Mouse (Mus musculus): ENCODE measurements around the gene Rcn3. TPM values are rescaled to one million over a fixed set of nuclear protein-coding genes. Genes with fewer than 3 reads are reported as not detected.

The Rcn3 gene
- polyA plus RNA-seq, 1 experiment from 2014 or later: 176 TPM

DNA sequence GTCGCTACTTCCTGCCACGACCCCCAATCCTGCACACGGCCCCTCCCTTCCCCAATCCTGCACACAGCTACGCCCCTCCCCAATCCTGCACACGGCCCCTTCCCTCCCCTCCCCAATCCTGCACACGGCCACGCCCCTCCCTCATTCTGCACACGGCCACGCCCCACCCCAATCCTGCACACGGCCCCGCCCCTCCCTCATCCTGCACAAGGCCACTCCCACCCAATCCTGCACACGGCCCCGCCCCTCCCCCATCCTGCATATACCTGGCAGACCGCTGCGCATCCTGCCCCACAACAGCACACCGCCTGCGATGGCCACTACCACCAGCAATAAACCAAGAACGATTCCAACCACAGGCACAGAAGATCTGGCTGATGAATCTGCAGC is 1.5 kb upstream of the Rcn3 start:
- Histone ChIP-seq H3K27me3 (ENCODE audit: control insufficient read depth, insufficient read depth, low read length) (no peaks in the 10 kb centered on the region), H3K4me2 (replicated peaks; ENCODE audit: low read depth) (no peak overlapping the region), H3K4me1 (replicated peaks; ENCODE audit: control insufficient read depth, insufficient read depth) (no peaks in the 10 kb centered on the region), H3K27ac (replicated peaks) (peak overlapping the region; percentile 45; the same call in 1 of the 2 replicates), H3K4me3 (ENCODE audit: low read depth, low read length) (no peak overlapping the region), H3K36me3 (ENCODE audit: control insufficient read depth, insufficient read depth, low read length) (peaks cover 2% of the 10 kb centered on the region; the same call in 1 of the 2 replicates), H3K9me3 (ENCODE audit: control insufficient read depth, low read length) (no peaks in the 10 kb centered on the region), H3K9ac (ENCODE audit: low read length) (no peak overlapping the region)
- ATAC-seq (ENCODE audit: low FRiP score, low TSS enrichment) (no peak), DNase-seq (ENCODE audit: low spot score) (no peak)
- WGBS: 39% methylated on average over 17 of the region's 18 CpGs
- no peak for TF ChIP-seq EP300 (optimal IDR thresholded peaks at IDR 0.05)
- TF ChIP-seq CTCF (IDR thresholded peaks at IDR 0.05; ENCODE audit: low read depth): no peak

DNA sequence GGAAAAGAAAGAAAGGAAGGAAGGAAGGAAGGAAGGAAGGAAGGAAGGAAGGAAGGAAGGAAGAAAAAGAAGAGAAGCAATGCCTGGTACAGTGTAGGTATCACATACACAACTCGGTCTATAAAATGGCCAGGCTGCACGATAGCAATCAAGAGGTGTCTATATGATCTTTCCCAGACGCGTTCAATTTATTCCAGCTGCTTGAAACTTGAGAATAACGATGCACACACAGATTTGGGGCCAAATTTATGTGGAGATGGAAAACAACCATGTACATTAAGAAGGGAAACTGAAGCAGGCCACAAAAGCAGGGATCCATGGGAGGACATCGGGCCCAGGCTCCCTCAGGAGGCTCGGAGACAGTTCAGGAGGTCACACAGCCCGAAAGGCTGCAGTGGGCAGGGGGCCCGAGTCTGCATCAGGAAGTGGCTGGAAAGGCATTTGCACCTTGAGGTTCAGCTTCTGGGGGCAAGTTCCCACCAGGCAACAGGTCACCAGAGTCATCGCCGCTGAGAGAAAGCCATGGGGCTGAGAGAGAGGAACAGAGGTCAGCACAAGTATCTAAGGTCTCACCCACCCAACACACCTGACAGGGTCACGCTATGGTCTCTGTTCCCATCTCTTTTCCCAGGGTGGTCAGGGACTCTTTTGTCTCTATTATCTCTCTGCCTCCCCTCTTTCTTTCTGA is 951 bp upstream of the Rcn3 start:
- H3K4me2 ChIP-seq (replicated peaks; ENCODE audit: low read depth): no peak overlapping the region
- TF ChIP-seq EP300 (optimal IDR thresholded peaks at IDR 0.05) (no peak), CTCF (IDR thresholded peaks at IDR 0.05; ENCODE audit: low read depth) (no peak)
- WGBS: 47% methylated on average over 12 of the region's 12 CpGs
- ATAC-seq (ENCODE audit: low FRiP score, low TSS enrichment): no peak
- no peak for DNase-seq (ENCODE audit: low spot score)
- H3K4me1 ChIP-seq (replicated peaks; ENCODE audit: control insufficient read depth, insufficient read depth): no peaks in the 10 kb centered on the region
- no peak overlapping the region for H3K4me3 ChIP-seq (ENCODE audit: low read depth, low read length)
- no peak overlapping the region for H3K9ac ChIP-seq (ENCODE audit: low read length)
- no peaks in the 10 kb centered on the region for H3K27me3 ChIP-seq (ENCODE audit: control insufficient read depth, insufficient read depth, low read length)
- H3K36me3 ChIP-seq (ENCODE audit: control insufficient read depth, insufficient read depth, low read length): peaks cover 6% of the 10 kb centered on the region; the same call in 1 of the 2 replicates
- H3K9me3 ChIP-seq (ENCODE audit: control insufficient read depth, low read length): no peaks in the 10 kb centered on the region
- H3K27ac ChIP-seq (replicated peaks): peak overlapping the region; percentile 45; the same call in 1 of the 2 replicates

DNA sequence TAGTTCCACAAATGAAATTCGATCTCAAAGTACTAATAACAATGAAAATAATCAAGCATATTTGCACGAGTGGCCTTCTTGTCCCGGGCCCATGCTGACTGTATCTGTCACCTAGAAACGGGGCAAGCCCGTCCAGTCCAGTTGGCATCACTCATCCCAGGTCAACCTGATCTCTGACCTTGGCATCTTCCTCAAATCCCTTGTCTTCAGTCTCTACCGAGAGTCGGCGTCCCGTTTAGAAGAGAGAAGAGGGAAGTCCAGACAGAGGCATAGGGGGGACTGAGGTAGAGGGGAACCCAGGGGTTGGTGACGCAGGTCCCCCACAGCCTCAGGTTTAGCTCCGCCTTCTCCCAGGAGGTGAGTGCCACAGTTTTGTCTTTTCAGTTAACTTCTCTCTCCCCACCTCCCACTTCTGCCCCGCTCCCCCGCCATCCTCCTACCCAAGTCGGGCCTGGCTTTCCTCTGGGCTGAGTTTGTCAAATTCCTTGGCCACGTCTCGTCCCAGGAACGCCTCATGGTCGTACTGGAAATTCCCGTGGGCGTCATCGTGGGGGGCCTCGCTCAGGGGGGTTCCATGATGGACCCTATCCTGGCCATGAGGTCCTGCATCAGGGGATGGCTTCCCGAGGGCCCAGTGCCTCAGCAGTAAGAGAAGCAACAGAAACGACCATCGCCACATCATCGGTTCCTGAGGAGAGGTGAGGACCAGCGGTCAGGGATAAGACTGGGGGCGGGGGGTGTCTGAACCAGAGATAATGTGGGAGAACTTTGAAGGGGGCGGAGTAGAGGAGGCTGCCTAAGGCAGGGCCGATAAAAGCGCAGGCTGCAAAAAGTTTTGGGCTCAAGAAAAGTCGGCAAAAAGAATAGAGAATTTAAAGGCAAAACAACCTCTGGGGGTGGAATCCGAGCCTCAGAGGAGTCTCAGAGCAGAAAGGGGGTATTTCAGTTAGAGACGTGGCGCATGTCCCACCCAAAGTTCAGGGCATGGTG is 725 bp downstream of the Rcn3 start:
- Histone ChIP-seq H3K9me3 (ENCODE audit: control insufficient read depth, low read length) (no peaks in the 10 kb centered on the region), H3K4me1 (replicated peaks; ENCODE audit: control insufficient read depth, insufficient read depth) (no peaks in the 10 kb centered on the region), H3K27me3 (ENCODE audit: control insufficient read depth, insufficient read depth, low read length) (no peaks in the 10 kb centered on the region), H3K9ac (ENCODE audit: low read length) (peak overlapping the region; percentile 66), H3K4me3 (ENCODE audit: low read depth, low read length) (peak overlapping the region; percentile 47), H3K4me2 (replicated peaks; ENCODE audit: low read depth) (peak overlapping the region; percentile 60), H3K36me3 (ENCODE audit: control insufficient read depth, insufficient read depth, low read length) (peaks cover 8% of the 10 kb centered on the region; the same call in 1 of the 2 replicates), H3K27ac (replicated peaks) (peak overlapping the region; percentile 88)
- peak; percentile 44 for DNase-seq (ENCODE audit: low spot score)
- ATAC-seq (ENCODE audit: low FRiP score, low TSS enrichment): peak; percentile 57; the same call in 1 of the 2 replicates
- TF ChIP-seq CTCF (IDR thresholded peaks at IDR 0.05; ENCODE audit: low read depth) (no peak), EP300 (optimal IDR thresholded peaks at IDR 0.05) (no peak)
- 9% methylated on average over 35 of the region's 35 CpGs for WGBS

GRCm38 (mm10) chr7:45090251-45090977 is 1.6 kb downstream of the Rcn3 start:
- 69% methylated on average over 13 of the region's 13 CpGs for WGBS
- peak overlapping the region; percentile 47 for H3K4me3 ChIP-seq (ENCODE audit: low read depth, low read length)
- H3K27ac ChIP-seq (replicated peaks): peak overlapping the region; percentile 88
- no peak for ATAC-seq (ENCODE audit: low FRiP score, low TSS enrichment)
- no peak for DNase-seq (ENCODE audit: low spot score)
- H3K9me3 ChIP-seq (ENCODE audit: control insufficient read depth, low read length): no peaks in the 10 kb centered on the region
- TF ChIP-seq EP300 (optimal IDR thresholded peaks at IDR 0.05): no peak
- no peak for TF ChIP-seq CTCF (IDR thresholded peaks at IDR 0.05; ENCODE audit: low read depth)
- peak overlapping the region; percentile 66 for H3K9ac ChIP-seq (ENCODE audit: low read length)
- peak overlapping the region; percentile 60 for H3K4me2 ChIP-seq (replicated peaks; ENCODE audit: low read depth)
- H3K36me3 ChIP-seq (ENCODE audit: control insufficient read depth, insufficient read depth, low read length): peaks cover 8% of the 10 kb centered on the region; the same call in 1 of the 2 replicates
- H3K4me1 ChIP-seq (replicated peaks; ENCODE audit: control insufficient read depth, insufficient read depth): no peaks in the 10 kb centered on the region
- no peaks in the 10 kb centered on the region for H3K27me3 ChIP-seq (ENCODE audit: control insufficient read depth, insufficient read depth, low read length)

GRCm38 (mm10) chr7:45088597-45088996 is 3.4 kb downstream of the Rcn3 start:
- Histone ChIP-seq H3K4me3 (ENCODE audit: low read depth, low read length) (no peak overlapping the region), H3K36me3 (ENCODE audit: control insufficient read depth, insufficient read depth, low read length) (peaks cover 8% of the 10 kb centered on the region; the same call in 1 of the 2 replicates), H3K27ac (replicated peaks) (no peak overlapping the region), H3K9me3 (ENCODE audit: control insufficient read depth, low read length) (no peaks in the 10 kb centered on the region), H3K27me3 (ENCODE audit: control insufficient read depth, insufficient read depth, low read length) (no peaks in the 10 kb centered on the region), H3K4me2 (replicated peaks; ENCODE audit: low read depth) (no peak overlapping the region), H3K4me1 (replicated peaks; ENCODE audit: control insufficient read depth, insufficient read depth) (no peaks in the 10 kb centered on the region), H3K9ac (ENCODE audit: low read length) (no peak overlapping the region)
- no peak for ATAC-seq (ENCODE audit: low FRiP score, low TSS enrichment)
- TF ChIP-seq EP300 (optimal IDR thresholded peaks at IDR 0.05) (no peak), CTCF (IDR thresholded peaks at IDR 0.05; ENCODE audit: low read depth) (no peak)
- WGBS: 94% methylated on average over 17 of the region's 17 CpGs
- DNase-seq (ENCODE audit: low spot score): no peak
